Mouse (Mus musculus): ENCODE measurements around the gene Pabpc4. TPM values are rescaled to one million over a fixed set of nuclear protein-coding genes. Genes with fewer than 3 reads are reported as not detected.

The Pabpc4 gene
- polyA plus RNA-seq (2012; rRNA removed), result 178 and 192 TPM in 2 replicates

DNA sequence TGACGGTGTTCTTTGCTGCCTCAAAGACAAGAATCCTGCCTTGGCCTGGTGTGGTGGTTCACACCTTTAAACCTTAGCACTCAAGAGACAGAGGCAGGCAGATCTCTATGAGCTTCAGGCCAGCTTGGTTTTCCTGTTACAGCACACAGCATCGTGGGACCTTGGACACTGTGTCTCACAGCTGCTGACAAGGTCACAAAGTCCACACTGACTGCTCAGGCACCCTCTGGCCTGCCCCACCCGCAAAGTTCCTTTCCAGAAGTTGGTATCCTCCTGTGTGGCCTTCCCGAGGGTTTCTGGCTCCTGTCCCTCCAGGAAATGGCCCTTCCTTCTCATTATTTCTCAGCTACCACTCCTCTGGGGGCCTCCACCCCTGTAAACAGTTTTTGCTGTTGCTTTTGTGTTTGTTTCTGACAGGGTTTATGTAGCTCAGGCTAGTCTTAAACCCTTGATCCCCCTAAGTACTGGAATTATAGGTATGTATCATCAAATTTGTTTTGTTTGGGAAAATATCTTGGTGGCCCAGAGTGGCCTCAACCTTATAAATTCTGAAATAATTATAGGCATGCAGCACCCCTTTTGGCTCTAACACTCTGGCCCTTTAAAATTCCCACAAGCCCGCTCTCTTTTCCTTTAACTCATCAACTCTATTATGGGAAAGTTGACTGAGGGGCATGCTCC is at the start of gene Pabpc4:
Gene Pabpc4 (plus strand): TSS at position 631 of the 681 bp plus-strand sequence.

DNA sequence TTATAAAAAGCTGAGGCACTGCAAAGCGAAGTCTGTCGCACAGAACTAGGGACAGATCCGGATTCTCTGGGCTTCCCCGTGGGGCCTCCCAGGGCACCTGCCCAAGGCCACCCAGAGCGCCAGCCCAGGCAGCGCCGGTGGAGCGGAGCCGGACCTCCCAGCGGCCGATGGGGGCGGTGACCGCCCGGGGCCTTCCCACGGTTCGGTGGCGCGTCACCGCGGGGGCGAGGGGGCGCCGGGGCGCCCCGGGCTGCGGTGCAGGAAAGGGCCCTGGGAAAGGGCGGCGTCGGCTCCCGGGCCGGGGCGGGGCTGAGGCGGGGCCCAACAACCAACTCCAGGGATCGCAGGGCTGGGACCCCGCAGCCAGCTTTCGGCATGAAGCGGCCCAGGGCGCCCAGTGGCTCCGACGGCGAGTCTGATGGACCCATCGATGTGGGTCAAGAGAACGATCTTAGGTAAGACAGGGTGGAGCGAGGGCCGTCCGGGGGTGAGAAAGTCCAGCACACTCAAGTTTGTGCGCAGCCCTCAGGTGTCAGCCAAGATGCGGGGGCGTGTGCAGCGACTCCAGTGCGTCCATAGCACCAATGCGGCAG is 28.6 kb upstream of the Pabpc4 start, which contains the start of gene Heyl:
Gene Heyl (plus strand): TSS at position 65 of the 593 bp plus-strand sequence.

DNA sequence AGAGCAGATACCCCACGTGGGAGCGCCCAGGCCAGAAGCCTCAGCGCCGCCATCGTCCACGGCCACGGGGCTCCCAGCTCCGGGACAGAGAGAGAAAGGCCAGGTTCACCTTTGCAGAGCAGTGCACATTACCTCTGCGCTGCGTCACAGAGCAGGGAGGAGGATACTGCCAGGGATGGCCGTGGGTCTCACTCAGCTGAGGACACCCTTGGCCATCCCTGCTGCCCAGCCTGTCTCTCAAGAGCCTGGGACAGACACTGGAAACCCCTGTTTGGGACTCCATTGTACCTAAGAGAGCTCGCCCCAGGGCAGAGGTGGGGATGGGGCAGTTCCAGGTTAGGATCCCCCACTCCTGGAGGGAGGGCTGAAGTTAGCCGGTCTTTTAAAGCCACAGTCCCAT is 61.4 kb downstream of the Pabpc4 start, which contains the start of gene Oxct2a:
Gene Oxct2a (minus strand): TSS at position 101 of the 400 bp plus-strand sequence.

DNA sequence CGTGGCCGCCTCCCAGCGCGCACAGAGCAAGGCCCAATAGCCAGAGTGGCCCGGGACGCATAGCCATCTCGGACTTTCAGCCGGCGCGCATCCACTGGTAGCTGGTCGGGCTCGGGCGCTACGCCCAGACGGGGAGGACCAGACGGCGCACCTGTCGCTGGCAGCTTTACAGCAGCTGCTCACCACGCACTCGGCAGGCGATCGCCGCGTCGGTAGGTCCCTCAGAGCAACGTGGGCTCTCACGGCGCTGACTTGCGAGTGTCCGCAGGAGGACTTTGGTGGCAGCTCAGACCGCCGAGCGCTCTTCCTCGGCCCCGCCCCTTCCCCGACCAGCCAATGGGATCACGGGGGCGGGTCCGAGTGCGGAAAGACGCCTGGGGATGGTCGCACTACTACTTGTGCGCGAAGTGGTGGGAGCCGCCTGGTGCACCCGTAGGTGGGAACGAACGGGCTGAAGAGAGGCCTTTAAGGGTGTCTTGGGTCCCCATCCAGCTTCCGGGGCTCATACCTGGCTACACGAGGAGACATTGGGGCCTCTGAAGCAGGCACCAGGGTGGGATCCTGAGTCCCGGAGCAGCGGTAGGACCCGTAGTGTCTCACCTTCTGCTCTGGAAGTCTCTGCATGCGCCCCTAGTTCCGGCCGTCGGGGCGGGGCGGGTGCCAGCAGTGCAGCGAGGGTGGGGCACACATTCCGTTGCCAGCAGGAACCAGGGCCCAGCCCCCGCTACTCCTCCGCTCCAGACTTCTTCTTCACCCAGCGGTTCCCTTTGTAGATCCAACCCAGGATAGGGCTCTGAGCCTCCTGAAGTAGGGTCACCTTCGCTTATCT is 80.7 kb downstream of the Pabpc4 start, which contains the start of gene Bmp8a:
Gene Bmp8a (minus strand): TSS at position 611 of the 829 bp plus-strand sequence.

Other genes with a start within 250 kb of the Pabpc4 start
- 3.2 and 3.9 TPM in 2 replicates for gene Trit1, start 245.8 kb upstream of the Pabpc4 start, polyA plus RNA-seq (2012; rRNA removed)
- gene Bmp8b, start 157.2 kb upstream of the Pabpc4 start, polyA plus RNA-seq (2012; rRNA removed), result 3.5 and 5.2 TPM in 2 replicates
- 0.32 and 0.36 TPM in 2 replicates for gene Oxct2b, start 146.1 kb upstream of the Pabpc4 start, polyA plus RNA-seq (2012; rRNA removed)
- gene Ppie, start 122.4 kb upstream of the Pabpc4 start, polyA plus RNA-seq (2012; rRNA removed), result 10.4 and 11.8 TPM in 2 replicates
- gene Hpcal4, start 79.1 kb upstream of the Pabpc4 start, polyA plus RNA-seq (2012; rRNA removed), result 1.3 and 1.4 TPM in 2 replicates
- 2.4 and 4.6 TPM in 2 replicates for gene Nt5c1a, start 60.8 kb upstream of the Pabpc4 start, polyA plus RNA-seq (2012; rRNA removed)
- 1.9 and 2.0 TPM in 2 replicates for gene Heyl, start 28.8 kb upstream of the Pabpc4 start, polyA plus RNA-seq (2012; rRNA removed)
- 0.69 and 0.74 TPM in 2 replicates for gene Oxct2a, start 61.3 kb downstream of the Pabpc4 start, polyA plus RNA-seq (2012; rRNA removed)
- gene Bmp8a, start 80.9 kb downstream of the Pabpc4 start, polyA plus RNA-seq (2012; rRNA removed), result 15.2 and 19.2 TPM in 2 replicates

All from colon, adult 2 months (tissue).